ENCODE assay signal across 23 mouse cellular contexts in genomic region chr6:148446113-148446512, GRCm38 (mm10). TPM values are rescaled to one million over a fixed set of nuclear protein-coding genes. Genes with fewer than 3 reads are reported as not detected.
A peak's percentile ranks its signal among the peaks of the same experiment; 100 is the strongest.
DNase-seq lines count a peak whose midpoint lies in the region; ATAC-seq lines count a peak whose summit lies in the region.
"Had no signal": no experiment of that assay in that cellular context is flagged by ENCODE, and none has a peak within 500 bp of the region (broad histone marks: within the 10 kb centered on the region; RNA-seq: fewer than 3 reads in every experiment).

No protein-coding gene starts in this region.

- no peak overlapping the region for H3K4me2 ChIP-seq in heart, embryonic 12.5 days
- no peak overlapping the region for H3K4me2 ChIP-seq in midbrain, embryonic 11.5 days
- no peak overlapping the region for H3K4me2 ChIP-seq in midbrain, embryonic 16.5 days (ENCODE audit: low read length)

- 66% methylated on average over 3 of the region's 3 CpGs for WGBS in heart, embryonic 12.5 days
- WGBS in midbrain, embryonic 11.5 days: 67% methylated on average over 3 of the region's 3 CpGs
- WGBS in midbrain, embryonic 16.5 days: 69% methylated on average over 3 of the region's 3 CpGs

- peaks cover 15% of the 10 kb centered on the region for H3K4me1 ChIP-seq in heart, embryonic 12.5 days (replicated peaks)
- H3K4me1 ChIP-seq in midbrain, embryonic 11.5 days (ENCODE audit: control insufficient read depth, insufficient read depth, low read length): peaks cover 12% of the 10 kb centered on the region
- peaks cover 16% of the 10 kb centered on the region for H3K4me1 ChIP-seq in midbrain, embryonic 16.5 days (ENCODE audit: control insufficient read depth, insufficient read depth, low read length)

- no peak overlapping the region for H3K4me3 ChIP-seq in heart, embryonic 12.5 days
- H3K4me3 ChIP-seq in midbrain, embryonic 11.5 days (ENCODE audit: low read depth, low read length): no peak overlapping the region
- H3K4me3 ChIP-seq in midbrain, embryonic 16.5 days (ENCODE audit: low read depth, low read length): no peak overlapping the region

- no peaks in the 10 kb centered on the region for H3K36me3 ChIP-seq in heart, embryonic 12.5 days
- no peaks in the 10 kb centered on the region for H3K36me3 ChIP-seq in midbrain, embryonic 11.5 days (ENCODE audit: control insufficient read depth, insufficient read depth, low read length)
- no peaks in the 10 kb centered on the region for H3K36me3 ChIP-seq in midbrain, embryonic 16.5 days (ENCODE audit: control insufficient read depth, insufficient read depth, low read length)
- H3K36me3 ChIP-seq: G1E had no signal

- peak; percentile 68 for DNase-seq in heart, adult 11 months
- DNase-seq in midbrain, embryonic 11.5 days (ENCODE audit: low spot score, missing footprints): peak; percentile 84
- DNase-seq in MN1 (ENCODE audit: low spot score): peak; percentile 14
- no peak for DNase-seq in cerebellum, postnatal 25 days
- DNase-seq: adrenal gland, adult 2 months; adrenal gland, adult 8-10 months; adrenal gland, postnatal 10 days; adrenal gland, postnatal 14 days; adrenal gland, postnatal 25 days; adrenal gland, postnatal 36 days; B cell, adult 2 months; cerebellum, adult 11 months; cerebellum, adult 11-12 months; cerebellum, adult 18-20 months; cerebellum, adult 2 months had no signal

- peaks cover 24% of the 10 kb centered on the region for H3K27me3 ChIP-seq in heart, embryonic 12.5 days (replicated peaks)
- H3K27me3 ChIP-seq in midbrain, embryonic 11.5 days (ENCODE audit: control insufficient read depth, insufficient read depth, low read length): peaks cover 32% of the 10 kb centered on the region
- H3K27me3 ChIP-seq in midbrain, embryonic 16.5 days (ENCODE audit: control insufficient read depth, insufficient read depth, low read depth, low read length): no peaks in the 10 kb centered on the region
- H3K27me3 ChIP-seq: CH12.LX had no signal

- H3K9me3 ChIP-seq in heart, embryonic 12.5 days (replicated peaks): peaks cover 5% of the 10 kb centered on the region
- H3K9me3 ChIP-seq in midbrain, embryonic 11.5 days (ENCODE audit: control insufficient read depth, low read length): no peaks in the 10 kb centered on the region; the same call in 1 of the 2 replicates
- H3K9me3 ChIP-seq in midbrain, embryonic 16.5 days (replicated peaks; ENCODE audit: control insufficient read depth, low read length, poor library complexity, severe bottlenecking): no peaks in the 10 kb centered on the region

- H3K27ac ChIP-seq in heart, embryonic 12.5 days (ENCODE audit: poor library complexity, severe bottlenecking): no peak overlapping the region
- H3K27ac ChIP-seq in midbrain, embryonic 11.5 days (ENCODE audit: low read depth, low read length): no peak overlapping the region
- no peak overlapping the region for H3K27ac ChIP-seq in midbrain, embryonic 16.5 days (ENCODE audit: low read length)

- H3K9ac ChIP-seq in heart, embryonic 12.5 days: no peak overlapping the region
- H3K9ac ChIP-seq in midbrain, embryonic 11.5 days (ENCODE audit: low read length): no peak overlapping the region
- no peak overlapping the region for H3K9ac ChIP-seq in midbrain, embryonic 16.5 days (ENCODE audit: low read depth, low read length)

- ATAC-seq in heart, embryonic 12.5 days (ENCODE audit: insufficient number of reproducible peaks, low FRiP score): no peak
- ATAC-seq in midbrain, embryonic 11.5 days (ENCODE audit: low FRiP score): no peak
- ATAC-seq in midbrain, embryonic 16.5 days: no peak
- ATAC-seq: activated CD4-positive, CD25-positive, alpha-beta regulatory T cell, adult 4 months; CD4-positive, CD25-positive, alpha-beta regulatory T cell, adult 4 months; Patski had no signal

RNA-seq across cellular contexts. Expression of gene Tmtc1, which starts 1.9 kb away (rescaled TPM):
- 3.4 and 3.8 TPM in 2 replicates for polyA plus RNA-seq in heart, embryonic 12.5 days (2016; fragmentation: Nextera tagmentation; extraction: Ambion mirVana)
- 0.98 and 1.0 TPM in 2 replicates for polyA plus RNA-seq in midbrain, embryonic 11.5 days (2014; fragmentation: Nextera tagmentation; extraction: Ambion mirVana)
- 2.6 and 2.9 TPM in 2 replicates for polyA plus RNA-seq in midbrain, embryonic 16.5 days (2015; fragmentation: Nextera tagmentation; extraction: Ambion mirVana)
- polyA plus RNA-seq: C2C12; CD4-positive, CD25-positive, alpha-beta regulatory T cell, adult 4 months; G1E had no signal

Comparison
In these comparisons a context has a peak if more than half of its experiments do, and no peak if none do; other contexts are left out.
1. DNase-seq: peak in heart, adult 11 months (single experiment), midbrain, embryonic 11.5 days (single experiment) and MN1 (single experiment); none in cerebellum, postnatal 25 days (0 of 2).